Mouse (Mus musculus): Measurements from ENCODE around the gene Nr2c2. TPM values are rescaled to one million over a fixed set of nuclear protein-coding genes. Genes with fewer than 3 reads are reported as not detected.

Gene Nr2c2
- total and polyA plus RNA-seq, 2 experiments from 2014 or later = 8.0 to 48.9 TPM

- no peaks in the 10 kb centered on the region for H3K9me3 ChIP-seq (replicated peaks; ENCODE audit: control insufficient read depth, low read length)
- no peak overlapping the region for H3K27ac ChIP-seq (ENCODE audit: low read depth)
- peaks cover 70% of the 10 kb centered on the region for H3K36me3 ChIP-seq (replicated peaks; ENCODE audit: control insufficient read depth, insufficient read depth, low read length)
- 76% methylated on average over 8 of the region's 8 CpGs for WGBS
- no peak overlapping the region for H3K4me2 ChIP-seq (ENCODE audit: low read depth, low read length)
- H3K4me3 ChIP-seq (ENCODE audit: low read depth, low read length) = no peak overlapping the region
- H3K4me1 ChIP-seq (ENCODE audit: control insufficient read depth, insufficient read depth) = no peaks in the 10 kb centered on the region
- no peaks in the 10 kb centered on the region for H3K27me3 ChIP-seq (ENCODE audit: control insufficient read depth, insufficient read depth, low read length)
- DNase-seq (ENCODE audit: low spot score) (no peak), ATAC-seq (ENCODE audit: insufficient read depth, low read depth) (no peak)
- TF ChIP-seq EP300 (IDR thresholded peaks at IDR 0.05; ENCODE audit: low read depth) (no peak), CTCF (IDR thresholded peaks at IDR 0.05; ENCODE audit: low read depth) (no peak)
- H3K9ac ChIP-seq (replicated peaks; ENCODE audit: low read depth, low read length) = no peak overlapping the region
Measured at GRCm38 (mm10) chr6:92199414-92199813, 108.2 kb downstream of the Nr2c2 start.

- peak overlapping the region; percentile 90 for H3K4me2 ChIP-seq (ENCODE audit: low read depth, low read length)
- no peaks in the 10 kb centered on the region for H3K27me3 ChIP-seq (ENCODE audit: control insufficient read depth, insufficient read depth, low read length)
- WGBS = under 1% methylated on average over 33 of the region's 48 CpGs
- peak overlapping the region; percentile 89 for H3K4me3 ChIP-seq (ENCODE audit: low read depth, low read length)
- TF ChIP-seq EP300 (IDR thresholded peaks at IDR 0.05; ENCODE audit: low read depth) (no peak), CTCF (IDR thresholded peaks at IDR 0.05; ENCODE audit: low read depth) (no peak)
- no peaks in the 10 kb centered on the region for H3K9me3 ChIP-seq (replicated peaks; ENCODE audit: control insufficient read depth, low read length)
- DNase-seq (ENCODE audit: low spot score) (no peak), ATAC-seq (ENCODE audit: insufficient read depth, low read depth) (peak; percentile 49)
- peaks cover 7% of the 10 kb centered on the region for H3K4me1 ChIP-seq (ENCODE audit: control insufficient read depth, insufficient read depth)
- peak overlapping the region; percentile 90 for H3K9ac ChIP-seq (replicated peaks; ENCODE audit: low read depth, low read length)
- peak overlapping the region; percentile 62 for H3K27ac ChIP-seq (ENCODE audit: low read depth)
- H3K36me3 ChIP-seq (replicated peaks; ENCODE audit: control insufficient read depth, insufficient read depth, low read length) = 0 out of 2 replicates have a peak, but pooled peaks cover 7% of the 10 kb centered on the region
Measured at GRCm38 (mm10) chr6:92214055-92214772, 123.0 kb downstream of the Nr2c2 start.

GRCm38 (mm10) chr6:92214773-92215449 lies 123.7 kb downstream of the Nr2c2 start, which contains the start of gene Rbsn:
Gene Rbsn (minus strand): TSS chr6:92214925.
- no peaks in the 10 kb centered on the region for H3K9me3 ChIP-seq (replicated peaks; ENCODE audit: control insufficient read depth, low read length)
- H3K4me1 ChIP-seq (ENCODE audit: control insufficient read depth, insufficient read depth) = peaks cover 7% of the 10 kb centered on the region
- peak within 1 kb of the TSS; percentile 90 for H3K4me2 ChIP-seq (ENCODE audit: low read depth, low read length)
- peak within 1 kb of the TSS; percentile 89 for H3K4me3 ChIP-seq (ENCODE audit: low read depth, low read length)
- 0 out of 2 replicates have a peak, but pooled peaks cover 7% of the 10 kb centered on the region for H3K36me3 ChIP-seq (replicated peaks; ENCODE audit: control insufficient read depth, insufficient read depth, low read length)
- WGBS = 10% methylated on average over 35 of the region's 35 CpGs
- peak within 1 kb of the TSS; percentile 90 for H3K9ac ChIP-seq (replicated peaks; ENCODE audit: low read depth, low read length)
- DNase-seq (ENCODE audit: low spot score) (peak; percentile 93), ATAC-seq (ENCODE audit: insufficient read depth, low read depth) (peak; percentile 94)
- H3K27ac ChIP-seq (ENCODE audit: low read depth) = peak within 1 kb of the TSS; percentile 62
- TF ChIP-seq CTCF (IDR thresholded peaks at IDR 0.05; ENCODE audit: low read depth) (peak; percentile 13; the same call in 1 of the 2 replicates), EP300 (IDR thresholded peaks at IDR 0.05; ENCODE audit: low read depth) (no peak)
- H3K27me3 ChIP-seq (ENCODE audit: control insufficient read depth, insufficient read depth, low read length) = no peaks in the 10 kb centered on the region

GRCm38 (mm10) chr6:92219445-92219844 lies 128.3 kb downstream of the Nr2c2 start:
- Histone ChIP-seq H3K4me2 (ENCODE audit: low read depth, low read length) (no peak overlapping the region), H3K4me1 (ENCODE audit: control insufficient read depth, insufficient read depth) (no peaks in the 10 kb centered on the region), H3K9me3 (replicated peaks; ENCODE audit: control insufficient read depth, low read length) (no peaks in the 10 kb centered on the region), H3K27ac (ENCODE audit: low read depth) (no peak overlapping the region), H3K27me3 (ENCODE audit: control insufficient read depth, insufficient read depth, low read length) (no peaks in the 10 kb centered on the region), H3K9ac (replicated peaks; ENCODE audit: low read depth, low read length) (no peak overlapping the region), H3K4me3 (ENCODE audit: low read depth, low read length) (no peak overlapping the region), H3K36me3 (replicated peaks; ENCODE audit: control insufficient read depth, insufficient read depth, low read length) (no peaks in the 10 kb centered on the region)
- 43% methylated on average over 3 of the region's 3 CpGs for WGBS
- ATAC-seq (ENCODE audit: insufficient read depth, low read depth) (peak; percentile 28; the same call in 1 of the 2 replicates), DNase-seq (ENCODE audit: low spot score) (peak; percentile 23)
- no peak for TF ChIP-seq EP300 (IDR thresholded peaks at IDR 0.05; ENCODE audit: low read depth)
- peak; percentile 75 for TF ChIP-seq CTCF (IDR thresholded peaks at IDR 0.05; ENCODE audit: low read depth)

GRCm38 (mm10) chr6:92221604-92222003 lies 130.4 kb downstream of the Nr2c2 start:
- no peaks in the 10 kb centered on the region for H3K9me3 ChIP-seq (replicated peaks; ENCODE audit: control insufficient read depth, low read length)
- no peak overlapping the region for H3K4me3 ChIP-seq (ENCODE audit: low read depth, low read length)
- H3K36me3 ChIP-seq (replicated peaks; ENCODE audit: control insufficient read depth, insufficient read depth, low read length) = no peaks in the 10 kb centered on the region
- no peak for DNase-seq (ENCODE audit: low spot score)
- H3K27me3 ChIP-seq (ENCODE audit: control insufficient read depth, insufficient read depth, low read length) = no peaks in the 10 kb centered on the region
- no peak for TF ChIP-seq CTCF (IDR thresholded peaks at IDR 0.05; ENCODE audit: low read depth)
- no peak for TF ChIP-seq EP300 (IDR thresholded peaks at IDR 0.05; ENCODE audit: low read depth)
- 61% methylated on average over 6 of the region's 6 CpGs for WGBS
- ATAC-seq (ENCODE audit: insufficient read depth, low read depth) = no peak
- H3K4me2 ChIP-seq (ENCODE audit: low read depth, low read length) = no peak overlapping the region
- no peak overlapping the region for H3K9ac ChIP-seq (replicated peaks; ENCODE audit: low read depth, low read length)
- H3K27ac ChIP-seq (ENCODE audit: low read depth) = no peak overlapping the region
- no peaks in the 10 kb centered on the region for H3K4me1 ChIP-seq (ENCODE audit: control insufficient read depth, insufficient read depth)
